Mouse (Mus musculus): Measurements from ENCODE around the gene Lamb1. TPM values are rescaled to one million over a fixed set of nuclear protein-coding genes. Genes with fewer than 3 reads are reported as not detected.

The Lamb1 gene
- polyA plus RNA-seq, 1 experiment, result 96.1 TPM

- H3K27me3 ChIP-seq (ENCODE audit: control insufficient read depth, insufficient read depth, insufficient read length), result no peaks in the 10 kb centered on the region
- no peaks in the 10 kb centered on the region for H3K79me3 ChIP-seq (ENCODE audit: low read depth)
- no peaks in the 10 kb centered on the region for H3K36me3 ChIP-seq (ENCODE audit: control insufficient read depth, insufficient read depth)
- TF ChIP-seq FOSL1 (IDR thresholded peaks at IDR 0.05; ENCODE audit: insufficient read depth, low read length, poor library complexity, severe bottlenecking) (no peak), MYOD1 (IDR thresholded peaks at IDR 0.05; ENCODE audit: control insufficient read depth, insufficient read length, low read depth) (no peak), USF1 (IDR thresholded peaks at IDR 0.05; ENCODE audit: low read depth) (no peak), MAX (IDR thresholded peaks at IDR 0.05) (no peak), CTCF (IDR thresholded peaks at IDR 0.05; ENCODE audit: control insufficient read depth, insufficient read depth, insufficient read length) (no peak), CEBPB (IDR thresholded peaks at IDR 0.05; ENCODE audit: low read depth) (no peak), MYOG (IDR thresholded peaks at IDR 0.05; ENCODE audit: control insufficient read depth, extremely low read depth, insufficient read length) (no peak)
- H3K79me2 ChIP-seq (ENCODE audit: control insufficient read depth, insufficient read depth), result no peaks in the 10 kb centered on the region
- H3K4me3 ChIP-seq (ENCODE audit: insufficient read depth, poor library complexity, severe bottlenecking), result no peak overlapping the region
- H3ac ChIP-seq (ENCODE audit: control insufficient read depth, insufficient read length, low read depth), result no peak overlapping the region
Measured at GRCm38 (mm10) chr12:31222741-31223140, 42.3 kb upstream of the Lamb1 start.

GRCm38 (mm10) chr12:31225451-31225850, 39.6 kb upstream of the Lamb1 start:
- peak; percentile 51 for TF ChIP-seq USF1 (IDR thresholded peaks at IDR 0.05; ENCODE audit: low read depth)
- TF ChIP-seq CTCF (IDR thresholded peaks at IDR 0.05; ENCODE audit: control insufficient read depth, insufficient read depth, insufficient read length), result no peak
- Histone ChIP-seq H3K36me3 (ENCODE audit: control insufficient read depth, insufficient read depth) (no peaks in the 10 kb centered on the region), H3K79me2 (ENCODE audit: control insufficient read depth, insufficient read depth) (no peaks in the 10 kb centered on the region), H3K4me3 (ENCODE audit: insufficient read depth, poor library complexity, severe bottlenecking) (no peak overlapping the region), H3K79me3 (ENCODE audit: low read depth) (no peaks in the 10 kb centered on the region), H3K27me3 (ENCODE audit: control insufficient read depth, insufficient read depth, insufficient read length) (no peaks in the 10 kb centered on the region), H3ac (ENCODE audit: control insufficient read depth, insufficient read length, low read depth) (no peak overlapping the region)

- no peak overlapping the region for H3K4me3 ChIP-seq (ENCODE audit: insufficient read depth, poor library complexity, severe bottlenecking)
- no peaks in the 10 kb centered on the region for H3K79me3 ChIP-seq (ENCODE audit: low read depth)
- H3ac ChIP-seq (ENCODE audit: control insufficient read depth, insufficient read length, low read depth), result no peak overlapping the region
- no peaks in the 10 kb centered on the region for H3K27me3 ChIP-seq (ENCODE audit: control insufficient read depth, insufficient read depth, insufficient read length)
- no peaks in the 10 kb centered on the region for H3K36me3 ChIP-seq (ENCODE audit: control insufficient read depth, insufficient read depth)
- no peak for TF ChIP-seq FOSL1 (IDR thresholded peaks at IDR 0.05; ENCODE audit: insufficient read depth, low read length, poor library complexity, severe bottlenecking)
- TF ChIP-seq CEBPB (IDR thresholded peaks at IDR 0.05; ENCODE audit: low read depth), result no peak
- TF ChIP-seq MYOG (IDR thresholded peaks at IDR 0.05; ENCODE audit: control insufficient read depth, extremely low read depth, insufficient read length), result no peak
- no peak for TF ChIP-seq MYOD1 (IDR thresholded peaks at IDR 0.05; ENCODE audit: control insufficient read depth, insufficient read length, low read depth)
- no peak for TF ChIP-seq USF1 (IDR thresholded peaks at IDR 0.05; ENCODE audit: low read depth)
- TF ChIP-seq MAX (IDR thresholded peaks at IDR 0.05), result no peak
- TF ChIP-seq CTCF (IDR thresholded peaks at IDR 0.05; ENCODE audit: control insufficient read depth, insufficient read depth, insufficient read length), result no peak
- no peaks in the 10 kb centered on the region for H3K79me2 ChIP-seq (ENCODE audit: control insufficient read depth, insufficient read depth)
Measured at GRCm38 (mm10) chr12:31227167-31227566, 37.9 kb upstream of the Lamb1 start.

GRCm38 (mm10) chr12:31228878-31229277, 36.2 kb upstream of the Lamb1 start:
- Histone ChIP-seq H3K79me2 (ENCODE audit: control insufficient read depth, insufficient read depth) (no peaks in the 10 kb centered on the region), H3K36me3 (ENCODE audit: control insufficient read depth, insufficient read depth) (no peaks in the 10 kb centered on the region), H3K79me3 (ENCODE audit: low read depth) (no peaks in the 10 kb centered on the region), H3K27me3 (ENCODE audit: control insufficient read depth, insufficient read depth, insufficient read length) (no peaks in the 10 kb centered on the region), H3ac (ENCODE audit: control insufficient read depth, insufficient read length, low read depth) (no peak overlapping the region), H3K4me3 (ENCODE audit: insufficient read depth, poor library complexity, severe bottlenecking) (no peak overlapping the region)
- TF ChIP-seq USF1 (IDR thresholded peaks at IDR 0.05; ENCODE audit: low read depth) (no peak), CTCF (IDR thresholded peaks at IDR 0.05; ENCODE audit: control insufficient read depth, insufficient read depth, insufficient read length) (no peak), FOSL1 (IDR thresholded peaks at IDR 0.05; ENCODE audit: insufficient read depth, low read length, poor library complexity, severe bottlenecking) (no peak), CEBPB (IDR thresholded peaks at IDR 0.05; ENCODE audit: low read depth) (no peak), MYOG (IDR thresholded peaks at IDR 0.05; ENCODE audit: control insufficient read depth, extremely low read depth, insufficient read length) (no peak), MAX (IDR thresholded peaks at IDR 0.05) (no peak), MYOD1 (IDR thresholded peaks at IDR 0.05; ENCODE audit: control insufficient read depth, insufficient read length, low read depth) (no peak)

- Histone ChIP-seq H3ac (ENCODE audit: control insufficient read depth, insufficient read length, low read depth) (no peak overlapping the region), H3K27me3 (ENCODE audit: control insufficient read depth, insufficient read depth, insufficient read length) (no peaks in the 10 kb centered on the region), H3K79me3 (ENCODE audit: low read depth) (no peaks in the 10 kb centered on the region), H3K36me3 (ENCODE audit: control insufficient read depth, insufficient read depth) (no peaks in the 10 kb centered on the region), H3K4me3 (ENCODE audit: insufficient read depth, poor library complexity, severe bottlenecking) (no peak overlapping the region), H3K79me2 (ENCODE audit: control insufficient read depth, insufficient read depth) (no peaks in the 10 kb centered on the region)
- TF ChIP-seq CEBPB (IDR thresholded peaks at IDR 0.05; ENCODE audit: low read depth), result no peak
- TF ChIP-seq USF1 (IDR thresholded peaks at IDR 0.05; ENCODE audit: low read depth), result no peak
- no peak for TF ChIP-seq MYOD1 (IDR thresholded peaks at IDR 0.05; ENCODE audit: control insufficient read depth, insufficient read length, low read depth)
- no peak for TF ChIP-seq CTCF (IDR thresholded peaks at IDR 0.05; ENCODE audit: control insufficient read depth, insufficient read depth, insufficient read length)
- no peak for TF ChIP-seq FOSL1 (IDR thresholded peaks at IDR 0.05; ENCODE audit: insufficient read depth, low read length, poor library complexity, severe bottlenecking)
- TF ChIP-seq MYOG (IDR thresholded peaks at IDR 0.05; ENCODE audit: control insufficient read depth, extremely low read depth, insufficient read length), result no peak
- TF ChIP-seq MAX (IDR thresholded peaks at IDR 0.05), result no peak
Measured at GRCm38 (mm10) chr12:31232635-31233034, 32.4 kb upstream of the Lamb1 start.

GRCm38 (mm10) chr12:31235018-31235417, 30.0 kb upstream of the Lamb1 start:
- Histone ChIP-seq H3K79me3 (ENCODE audit: low read depth) (no peaks in the 10 kb centered on the region), H3K36me3 (ENCODE audit: control insufficient read depth, insufficient read depth) (no peaks in the 10 kb centered on the region), H3K79me2 (ENCODE audit: control insufficient read depth, insufficient read depth) (no peaks in the 10 kb centered on the region), H3K4me3 (ENCODE audit: insufficient read depth, poor library complexity, severe bottlenecking) (no peak overlapping the region), H3ac (ENCODE audit: control insufficient read depth, insufficient read length, low read depth) (no peak overlapping the region), H3K27me3 (ENCODE audit: control insufficient read depth, insufficient read depth, insufficient read length) (no peaks in the 10 kb centered on the region)
- no peak for TF ChIP-seq CEBPB (IDR thresholded peaks at IDR 0.05; ENCODE audit: low read depth)
- no peak for TF ChIP-seq CTCF (IDR thresholded peaks at IDR 0.05; ENCODE audit: control insufficient read depth, insufficient read depth, insufficient read length)
- no peak for TF ChIP-seq FOSL1 (IDR thresholded peaks at IDR 0.05; ENCODE audit: insufficient read depth, low read length, poor library complexity, severe bottlenecking)
- no peak for TF ChIP-seq MYOD1 (IDR thresholded peaks at IDR 0.05; ENCODE audit: control insufficient read depth, insufficient read length, low read depth)
- no peak for TF ChIP-seq USF1 (IDR thresholded peaks at IDR 0.05; ENCODE audit: low read depth)
- no peak for TF ChIP-seq MAX (IDR thresholded peaks at IDR 0.05)

All from C2C12 (cell line).